Mouse (Mus musculus) kidney, postnatal 4 days (tissue): Measurements from ENCODE around the gene Snd1.

Source experiments
- DNase-seq, 2 experiments: peaks; one replicate each; pipeline ENCODE4 v3.0.0; 2021; ENCODE audit warnings: mixed read lengths in 2 of 2

Snd1 gene

GRCm38 (mm10) chr6:28550255-28551004, 75.5 kb downstream of the Snd1 start:
- no peak for DNase-seq

- no peak for DNase-seq
Measured at GRCm38 (mm10) chr6:28554470-28554869, 79.5 kb downstream of the Snd1 start.

GRCm38 (mm10) chr6:28555002-28555401, 80.1 kb downstream of the Snd1 start:
- no peak for DNase-seq

- DNase-seq, result no peak
Measured at GRCm38 (mm10) chr6:28555428-28555827, 80.5 kb downstream of the Snd1 start.

- no peak for DNase-seq
Measured at GRCm38 (mm10) chr6:28557728-28558127, 82.8 kb downstream of the Snd1 start.

- no peak for DNase-seq
Measured at GRCm38 (mm10) chr6:28559419-28559818, 84.5 kb downstream of the Snd1 start.

- no peak for DNase-seq
Measured at GRCm38 (mm10) chr6:28561291-28561995, 86.5 kb downstream of the Snd1 start.

GRCm38 (mm10) chr6:28562323-28563044, 87.5 kb downstream of the Snd1 start:
- no peak for DNase-seq

- no peak for DNase-seq
Measured at GRCm38 (mm10) chr6:28567978-28568377, 93.0 kb downstream of the Snd1 start.

- DNase-seq, result no peak
Measured at GRCm38 (mm10) chr6:28571946-28572345, 97.0 kb downstream of the Snd1 start.

GRCm38 (mm10) chr6:28572991-28573759, 98.2 kb downstream of the Snd1 start:
- DNase-seq, result peak; percentile 52 to 69

GRCm38 (mm10) chr6:28576356-28577264, 101.7 kb downstream of the Snd1 start:
- no peak for DNase-seq

- no peak for DNase-seq
Measured at GRCm38 (mm10) chr6:28582847-28583246, 107.9 kb downstream of the Snd1 start.

- no peak for DNase-seq
Measured at GRCm38 (mm10) chr6:28583399-28583798, 108.5 kb downstream of the Snd1 start.

- no peak for DNase-seq
Measured at GRCm38 (mm10) chr6:28586806-28587205, 111.9 kb downstream of the Snd1 start.

GRCm38 (mm10) chr6:28588494-28589171, 113.7 kb downstream of the Snd1 start:
- no peak for DNase-seq

GRCm38 (mm10) chr6:28592323-28592893, 117.5 kb downstream of the Snd1 start:
- DNase-seq, result no peak

- no peak for DNase-seq
Measured at GRCm38 (mm10) chr6:28593708-28594107, 118.8 kb downstream of the Snd1 start.

- DNase-seq, result no peak
Measured at GRCm38 (mm10) chr6:28594759-28595158, 119.8 kb downstream of the Snd1 start.

GRCm38 (mm10) chr6:28595231-28595630, 120.3 kb downstream of the Snd1 start:
- DNase-seq, result no peak

GRCm38 (mm10) chr6:28597266-28597665, 122.3 kb downstream of the Snd1 start:
- DNase-seq, result no peak
